Mouse (Mus musculus): Measurements from ENCODE around the gene Rbks. TPM values are rescaled to one million over a fixed set of nuclear protein-coding genes. Genes with fewer than 3 reads are reported as not detected.

Rbks gene
- polyA plus RNA-seq, 1 experiment from 2014 or later = 3.2 TPM

- no peaks in the 10 kb centered on the region for H3K27me3 ChIP-seq
These were observed 82.9 kb downstream of the Rbks start for GRCm38 (mm10) chr5:31614339-31615025.

GRCm38 (mm10) chr5:31613852-31614286 lies 83.6 kb downstream of the Rbks start:
- peaks cover 12% of the 10 kb centered on the region for H3K4me1 ChIP-seq
- peaks cover 29% of the 10 kb centered on the region for H3K36me3 ChIP-seq
- H3K4me2 ChIP-seq = peak overlapping the region; percentile 63
- H3K4me3 ChIP-seq = peak overlapping the region; percentile 82
- under 1% methylated on average over 37 of the region's 37 CpGs for WGBS
- H3K9me3 ChIP-seq = no peaks in the 10 kb centered on the region
- peak overlapping the region; percentile 88 for H3K9ac ChIP-seq
- peak overlapping the region; percentile 90 for H3K27ac ChIP-seq
- ATAC-seq (ENCODE audit: insufficient number of reproducible peaks, insufficient read depth, low FRiP score, low TSS enrichment, low read depth) = peak; percentile 77; the same call in 1 of the 2 replicates
- no peaks in the 10 kb centered on the region for H3K27me3 ChIP-seq

More at GRCm38 (mm10) chr5:31614339-31615025, 82.9 kb downstream of the Rbks start:
- Histone ChIP-seq H3K27ac (peak overlapping the region; percentile 90), H3K9ac (peak overlapping the region; percentile 88), H3K4me3 (peak overlapping the region; percentile 82), H3K4me2 (peak overlapping the region; percentile 63), H3K36me3 (peaks cover 35% of the 10 kb centered on the region), H3K9me3 (no peaks in the 10 kb centered on the region), H3K4me1 (peaks cover 12% of the 10 kb centered on the region)
- ATAC-seq (ENCODE audit: insufficient number of reproducible peaks, insufficient read depth, low FRiP score, low TSS enrichment, low read depth) = no peak
- 46% methylated on average over 6 of the region's 6 CpGs for WGBS

- Histone ChIP-seq H3K9me3 (no peaks in the 10 kb centered on the region), H3K4me2 (no peak overlapping the region), H3K4me1 (peaks cover 14% of the 10 kb centered on the region), H3K9ac (no peak overlapping the region), H3K27me3 (no peaks in the 10 kb centered on the region), H3K36me3 (0 out of 2 replicates have a peak, but pooled peaks cover 5% of the 10 kb centered on the region), H3K4me3 (no peak overlapping the region), H3K27ac (no peak overlapping the region)
- ATAC-seq (ENCODE audit: insufficient number of reproducible peaks, insufficient read depth, low FRiP score, low TSS enrichment, low read depth) = no peak
- 87% methylated on average over 1 of the region's 1 CpGs for WGBS
These were observed 86.2 kb downstream of the Rbks start for GRCm38 (mm10) chr5:31611186-31611585.

GRCm38 (mm10) chr5:31610376-31611086 lies 86.9 kb downstream of the Rbks start:
- Histone ChIP-seq H3K9me3 (no peaks in the 10 kb centered on the region), H3K4me2 (no peak overlapping the region), H3K4me1 (peaks cover 19% of the 10 kb centered on the region), H3K9ac (no peak overlapping the region), H3K4me3 (no peak overlapping the region), H3K36me3 (0 out of 2 replicates have a peak, but pooled peaks cover 5% of the 10 kb centered on the region), H3K27ac (no peak overlapping the region), H3K27me3 (no peaks in the 10 kb centered on the region)
- no peak for ATAC-seq (ENCODE audit: insufficient number of reproducible peaks, insufficient read depth, low FRiP score, low TSS enrichment, low read depth)
- WGBS = 78% methylated on average over 13 of the region's 13 CpGs

- no peaks in the 10 kb centered on the region for H3K9me3 ChIP-seq
- H3K27ac ChIP-seq = peak overlapping the region; percentile 62; the same call in 1 of the 2 replicates
- no peaks in the 10 kb centered on the region for H3K36me3 ChIP-seq
- no peaks in the 10 kb centered on the region for H3K27me3 ChIP-seq
- 35% methylated on average over 3 of the region's 3 CpGs for WGBS
- H3K4me3 ChIP-seq = no peak overlapping the region
- H3K4me2 ChIP-seq = no peak overlapping the region
- H3K4me1 ChIP-seq = peaks cover 16% of the 10 kb centered on the region; the same call in 1 of the 2 replicates
- H3K9ac ChIP-seq = no peak overlapping the region
- no peak for ATAC-seq (ENCODE audit: insufficient number of reproducible peaks, insufficient read depth, low FRiP score, low TSS enrichment, low read depth)
These were observed 91.3 kb downstream of the Rbks start for GRCm38 (mm10) chr5:31606151-31606550.

GRCm38 (mm10) chr5:31603766-31604165 lies 93.7 kb downstream of the Rbks start:
- H3K27me3 ChIP-seq = no peaks in the 10 kb centered on the region
- no peaks in the 10 kb centered on the region for H3K36me3 ChIP-seq
- H3K4me1 ChIP-seq = peaks cover 16% of the 10 kb centered on the region; the same call in 1 of the 2 replicates
- H3K9ac ChIP-seq = no peak overlapping the region
- no peaks in the 10 kb centered on the region for H3K9me3 ChIP-seq
- WGBS = 82% methylated on average over 6 of the region's 6 CpGs
- no peak overlapping the region for H3K27ac ChIP-seq
- no peak for ATAC-seq (ENCODE audit: insufficient number of reproducible peaks, insufficient read depth, low FRiP score, low TSS enrichment, low read depth)
- no peak overlapping the region for H3K4me2 ChIP-seq
- no peak overlapping the region for H3K4me3 ChIP-seq

GRCm38 (mm10) chr5:31602377-31602776 lies 95.0 kb downstream of the Rbks start:
- H3K9ac ChIP-seq = no peak overlapping the region
- H3K4me1 ChIP-seq = peaks cover 18% of the 10 kb centered on the region
- no peak for ATAC-seq (ENCODE audit: insufficient number of reproducible peaks, insufficient read depth, low FRiP score, low TSS enrichment, low read depth)

GRCm38 (mm10) chr5:31601162-31601722 lies 96.2 kb downstream of the Rbks start:
- H3K9ac ChIP-seq = no peak overlapping the region
- H3K4me1 ChIP-seq = peaks cover 29% of the 10 kb centered on the region
- H3K27ac ChIP-seq = no peak overlapping the region
- H3K27me3 ChIP-seq = no peaks in the 10 kb centered on the region
- no peak for ATAC-seq (ENCODE audit: insufficient number of reproducible peaks, insufficient read depth, low FRiP score, low TSS enrichment, low read depth)
- no peaks in the 10 kb centered on the region for H3K36me3 ChIP-seq
- H3K9me3 ChIP-seq = no peaks in the 10 kb centered on the region
- 74% methylated on average over 7 of the region's 7 CpGs for WGBS
- H3K4me2 ChIP-seq = no peak overlapping the region
- H3K4me3 ChIP-seq = no peak overlapping the region

More at GRCm38 (mm10) chr5:31602377-31602776, 95.0 kb downstream of the Rbks start:
- Histone ChIP-seq H3K27me3 (no peaks in the 10 kb centered on the region), H3K27ac (no peak overlapping the region), H3K36me3 (no peaks in the 10 kb centered on the region), H3K4me3 (no peak overlapping the region), H3K9me3 (no peaks in the 10 kb centered on the region), H3K4me2 (no peak overlapping the region)
- WGBS = 77% methylated on average over 1 of the region's 1 CpGs

- no peak for ATAC-seq (ENCODE audit: insufficient number of reproducible peaks, insufficient read depth, low FRiP score, low TSS enrichment, low read depth)
- Histone ChIP-seq H3K4me1 (peaks cover 20% of the 10 kb centered on the region), H3K4me2 (no peak overlapping the region), H3K9ac (no peak overlapping the region), H3K27ac (no peak overlapping the region), H3K27me3 (no peaks in the 10 kb centered on the region), H3K9me3 (no peaks in the 10 kb centered on the region), H3K36me3 (no peaks in the 10 kb centered on the region), H3K4me3 (no peak overlapping the region)
- WGBS = 86% methylated on average over 2 of the region's 2 CpGs
These were observed 98.3 kb downstream of the Rbks start for GRCm38 (mm10) chr5:31599161-31599560.

GRCm38 (mm10) chr5:31598579-31598978 lies 98.8 kb downstream of the Rbks start:
- H3K9ac ChIP-seq = no peak overlapping the region
- WGBS = 64% methylated on average over 4 of the region's 4 CpGs
- H3K27me3 ChIP-seq = no peaks in the 10 kb centered on the region
- peaks cover 20% of the 10 kb centered on the region for H3K4me1 ChIP-seq
- no peaks in the 10 kb centered on the region for H3K36me3 ChIP-seq
- H3K4me3 ChIP-seq = no peak overlapping the region
- no peaks in the 10 kb centered on the region for H3K9me3 ChIP-seq
- no peak for ATAC-seq (ENCODE audit: insufficient number of reproducible peaks, insufficient read depth, low FRiP score, low TSS enrichment, low read depth)
- no peak overlapping the region for H3K27ac ChIP-seq
- no peak overlapping the region for H3K4me2 ChIP-seq

- Histone ChIP-seq H3K27me3 (no peaks in the 10 kb centered on the region), H3K27ac (no peak overlapping the region), H3K36me3 (no peaks in the 10 kb centered on the region), H3K9ac (no peak overlapping the region), H3K4me1 (peaks cover 20% of the 10 kb centered on the region), H3K4me2 (no peak overlapping the region), H3K4me3 (no peak overlapping the region), H3K9me3 (no peaks in the 10 kb centered on the region)
- WGBS = 81% methylated on average over 7 of the region's 7 CpGs
- no peak for ATAC-seq (ENCODE audit: insufficient number of reproducible peaks, insufficient read depth, low FRiP score, low TSS enrichment, low read depth)
These were observed 99.3 kb downstream of the Rbks start for GRCm38 (mm10) chr5:31598121-31598520.

Data from embryonic facial prominence, embryonic 13.5 days (tissue).